Mouse (Mus musculus) megakaryocyte, embryonic 14.5 days (primary cell): Measurements from ENCODE around the gene Smlr1. TPM values are rescaled to one million over a fixed set of nuclear protein-coding genes. Genes with fewer than 3 reads are reported as not detected.

Experiments
- H3K27me3 ChIP-seq: replicated peaks from 2 replicates; pipeline ENCODE3; 2012; ENCODE audit warnings: inconsistent platforms
- H3K36me3 ChIP-seq: replicated peaks from 2 replicates; pipeline ENCODE3; 2012; ENCODE audit warnings: low read length, inconsistent platforms, mixed read lengths
- H3K4me1 ChIP-seq: 2 replicates; pipeline ENCODE4 v1.6.1; 2012; ENCODE audit warnings: inconsistent platforms
- H3K4me3 ChIP-seq: replicated peaks from 2 replicates; pipeline ENCODE3; 2012; ENCODE audit warnings: moderate library complexity, mild to moderate bottlenecking, inconsistent platforms
- H3K9me3 ChIP-seq: 2 replicates; pipeline ENCODE4 v1.6.1; 2012; ENCODE audit warnings: inconsistent platforms
- FLI1 ChIP-seq: IDR thresholded peaks from 2 replicates; pipeline ENCODE4 v1.6.1; 2012; ENCODE audit warnings: low read length, inconsistent platforms, mixed read lengths
- GATA1 ChIP-seq: IDR thresholded peaks from 3 replicates; pipeline ENCODE4 v1.6.1; 2012; ENCODE audit warnings: mixed read lengths, low read length, inconsistent platforms, borderline replicate concordance
- polyA plus RNA-seq: library from polyadenylated mRNA; stranded (reverse); fragments of >175 nt; gene quantifications from 2 replicates; pipeline ENCODE4 v1.2.3, GENCODE M21; 2012; ENCODE audit warnings: low replicate concordance; ENCODE audit not compliant: insufficient read depth

Smlr1 gene
- polyA plus RNA-seq, 1 experiment: not detected

GRCm38 (mm10) chr10:25534467-25534866 lies 1.6 kb downstream of the Smlr1 start:
- no peak for TF ChIP-seq GATA1
- TF ChIP-seq FLI1: no peak

DNA sequence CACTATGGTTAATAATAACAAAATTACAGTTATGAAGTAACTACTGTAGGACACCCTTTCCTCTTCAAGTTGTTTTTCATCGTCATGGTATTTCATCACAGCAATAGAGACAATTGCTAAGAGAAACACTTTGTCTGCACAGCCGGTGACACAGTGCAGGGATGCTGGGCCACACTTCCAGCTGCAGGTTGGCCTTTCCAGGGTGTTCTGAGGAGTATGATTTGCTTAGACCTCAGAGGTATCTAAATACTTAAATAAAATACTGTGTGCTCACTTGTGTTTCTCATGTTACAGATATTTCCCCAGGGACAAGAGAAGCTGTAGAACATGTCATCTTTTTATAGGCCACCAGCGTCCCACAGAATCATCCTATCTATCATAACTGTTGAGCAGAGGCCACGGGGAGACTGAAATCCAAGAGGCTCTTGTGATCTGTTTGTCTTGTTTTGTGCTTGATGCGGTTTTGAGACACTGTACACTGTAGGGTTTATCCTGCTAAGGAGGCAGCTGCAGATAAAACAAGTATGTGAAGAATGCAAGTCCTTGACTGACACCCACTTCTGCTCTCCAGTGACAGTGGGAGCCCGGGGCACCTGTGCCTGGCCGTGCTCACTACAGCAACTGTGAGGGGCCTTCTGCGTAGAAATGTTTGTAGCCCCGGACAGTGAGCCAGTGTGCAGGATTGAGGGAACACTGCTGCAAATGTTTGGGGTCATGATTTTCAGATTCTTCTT lies 2.4 kb downstream of the Smlr1 start:
- Histone ChIP-seq H3K4me1 (no peaks in the 10 kb centered on the region), H3K9me3 (no peaks in the 10 kb centered on the region), H3K36me3 (no peaks in the 10 kb centered on the region), H3K27me3 (peaks cover 2% of the 10 kb centered on the region), H3K4me3 (no peak overlapping the region)
- TF ChIP-seq FLI1: no peak
- TF ChIP-seq GATA1: no peak

More at GRCm38 (mm10) chr10:25534467-25534866, 1.6 kb downstream of the Smlr1 start:
- Histone ChIP-seq H3K27me3 (peaks cover 2% of the 10 kb centered on the region), H3K4me3 (no peak overlapping the region), H3K4me1 (no peaks in the 10 kb centered on the region), H3K36me3 (no peaks in the 10 kb centered on the region), H3K9me3 (no peaks in the 10 kb centered on the region)

DNA sequence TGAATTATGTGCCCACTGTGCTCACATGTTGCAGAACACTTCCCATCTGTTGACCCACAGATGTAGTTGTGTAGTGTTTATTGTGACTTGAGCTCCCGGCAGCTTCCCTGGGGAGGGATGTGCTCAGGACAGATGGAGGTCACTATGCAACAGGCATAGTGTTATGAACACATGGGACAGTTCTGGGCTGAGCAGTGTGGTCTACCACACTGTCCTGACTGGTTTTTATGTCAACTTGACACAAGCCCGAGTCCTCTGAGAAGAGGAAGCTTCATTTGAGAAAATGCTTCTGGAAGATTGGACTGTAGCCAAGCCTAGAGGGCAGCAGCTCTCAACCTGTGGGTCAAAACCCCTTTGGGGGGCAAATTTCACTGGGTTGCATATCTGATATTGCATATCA lies 3.0 kb downstream of the Smlr1 start:
- Histone ChIP-seq H3K36me3 (no peaks in the 10 kb centered on the region), H3K4me3 (no peak overlapping the region), H3K27me3 (peaks cover 2% of the 10 kb centered on the region), H3K9me3 (no peaks in the 10 kb centered on the region), H3K4me1 (no peaks in the 10 kb centered on the region)
- TF ChIP-seq FLI1 (no peak), GATA1 (no peak)

DNA sequence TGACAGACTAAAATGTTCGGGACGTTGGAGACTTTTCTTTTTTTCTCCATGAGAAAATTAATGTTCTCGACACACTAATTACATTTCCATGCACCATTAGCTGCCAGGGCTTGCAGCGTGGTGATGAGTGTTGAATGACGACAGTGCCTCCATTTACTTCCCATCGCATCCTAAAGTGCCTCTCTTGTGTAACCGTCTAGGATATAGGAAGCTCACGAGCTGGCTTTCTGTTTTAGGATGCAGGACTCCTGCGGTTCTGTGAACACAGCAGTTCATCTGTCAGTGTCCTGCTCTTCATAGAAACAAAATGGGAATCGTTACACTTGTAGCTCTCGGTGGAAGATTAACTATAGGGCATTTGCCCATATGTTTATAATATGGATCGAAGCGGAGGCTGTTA lies 4.7 kb downstream of the Smlr1 start:
- TF ChIP-seq FLI1 (no peak), GATA1 (no peak)
- Histone ChIP-seq H3K9me3 (no peaks in the 10 kb centered on the region), H3K27me3 (peaks cover 2% of the 10 kb centered on the region), H3K4me1 (no peaks in the 10 kb centered on the region), H3K4me3 (no peak overlapping the region), H3K36me3 (no peaks in the 10 kb centered on the region)

DNA sequence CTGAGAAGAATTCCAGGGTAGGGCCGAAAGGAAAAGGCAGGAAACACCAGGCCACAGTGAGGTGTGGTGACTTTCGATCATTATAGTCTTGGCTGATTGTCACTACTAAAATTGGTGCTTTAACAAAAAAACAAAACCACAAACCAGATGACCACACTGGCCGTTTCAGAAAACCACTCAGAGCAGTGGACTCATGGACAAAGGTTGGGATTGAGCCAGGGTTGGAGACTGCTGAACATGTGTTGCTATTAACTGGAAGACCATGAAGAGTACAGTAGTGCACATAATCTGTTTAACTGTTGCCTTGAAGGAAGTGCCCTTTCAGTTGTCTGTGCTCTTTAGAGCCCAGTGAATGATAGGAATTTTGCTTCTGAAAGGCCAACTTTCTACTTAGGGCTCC lies 8.9 kb downstream of the Smlr1 start:
- no peaks in the 10 kb centered on the region for H3K27me3 ChIP-seq
- no peaks in the 10 kb centered on the region for H3K4me1 ChIP-seq
- H3K9me3 ChIP-seq: no peaks in the 10 kb centered on the region
- TF ChIP-seq FLI1 (no peak), GATA1 (no peak)
- H3K36me3 ChIP-seq: peaks cover 15% of the 10 kb centered on the region
- H3K4me3 ChIP-seq: no peak overlapping the region

DNA sequence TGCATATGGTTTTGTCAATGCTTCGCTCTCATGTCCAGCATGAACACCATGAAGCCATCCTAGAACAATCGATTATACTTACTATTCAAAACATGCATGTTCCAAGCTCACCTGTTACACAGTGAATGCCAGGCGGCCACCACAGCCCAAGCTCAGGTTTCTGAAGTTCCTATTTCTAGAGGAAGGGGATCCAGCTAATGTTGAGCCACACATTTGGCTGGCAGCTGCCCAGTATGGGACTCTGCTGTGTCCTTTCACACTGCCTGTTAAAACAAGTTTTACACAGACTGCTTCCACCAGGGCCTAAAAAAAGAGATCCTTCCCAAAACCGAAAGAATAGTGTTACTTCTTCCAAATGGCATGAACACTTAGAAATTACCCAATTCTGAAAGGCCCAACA lies 9.4 kb downstream of the Smlr1 start:
- Histone ChIP-seq H3K4me1 (no peaks in the 10 kb centered on the region), H3K36me3 (peaks cover 19% of the 10 kb centered on the region), H3K4me3 (no peak overlapping the region), H3K9me3 (no peaks in the 10 kb centered on the region), H3K27me3 (no peaks in the 10 kb centered on the region)
- TF ChIP-seq FLI1 (no peak), GATA1 (no peak)

DNA sequence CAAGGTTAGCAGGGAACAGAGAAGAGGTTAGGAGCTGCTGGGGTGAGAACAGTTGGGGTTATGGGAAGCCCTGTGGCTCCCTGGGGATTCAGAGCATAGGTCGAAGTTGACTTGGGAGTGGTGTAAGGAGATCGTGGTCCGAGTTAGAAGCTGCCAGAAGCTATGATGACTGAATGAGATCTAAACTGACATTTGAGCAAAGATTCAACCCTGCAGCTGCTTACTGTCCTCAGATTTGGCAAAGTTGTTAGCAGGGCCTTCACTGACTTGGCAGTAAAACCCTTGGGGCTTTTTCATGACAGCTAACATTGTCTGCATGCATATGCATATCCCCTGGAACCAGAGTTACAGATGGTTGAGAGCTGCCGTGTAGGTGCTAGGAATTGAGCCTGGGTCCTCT lies 9.9 kb downstream of the Smlr1 start:
- TF ChIP-seq FLI1 (no peak), GATA1 (no peak)
- no peaks in the 10 kb centered on the region; the same call in 1 of the 2 replicates for H3K4me1 ChIP-seq
- no peak overlapping the region for H3K4me3 ChIP-seq
- H3K36me3 ChIP-seq: peaks cover 24% of the 10 kb centered on the region
- H3K27me3 ChIP-seq: no peaks in the 10 kb centered on the region
- H3K9me3 ChIP-seq: no peaks in the 10 kb centered on the region

- no peak for TF ChIP-seq FLI1
- TF ChIP-seq GATA1: no peak
- Histone ChIP-seq H3K4me1 (peaks cover 7% of the 10 kb centered on the region; the same call in 1 of the 2 replicates), H3K27me3 (no peaks in the 10 kb centered on the region), H3K36me3 (peaks cover 38% of the 10 kb centered on the region), H3K4me3 (no peak overlapping the region), H3K9me3 (no peaks in the 10 kb centered on the region)
Measured at GRCm38 (mm10) chr10:25523727-25524126, 12.3 kb downstream of the Smlr1 start.

DNA sequence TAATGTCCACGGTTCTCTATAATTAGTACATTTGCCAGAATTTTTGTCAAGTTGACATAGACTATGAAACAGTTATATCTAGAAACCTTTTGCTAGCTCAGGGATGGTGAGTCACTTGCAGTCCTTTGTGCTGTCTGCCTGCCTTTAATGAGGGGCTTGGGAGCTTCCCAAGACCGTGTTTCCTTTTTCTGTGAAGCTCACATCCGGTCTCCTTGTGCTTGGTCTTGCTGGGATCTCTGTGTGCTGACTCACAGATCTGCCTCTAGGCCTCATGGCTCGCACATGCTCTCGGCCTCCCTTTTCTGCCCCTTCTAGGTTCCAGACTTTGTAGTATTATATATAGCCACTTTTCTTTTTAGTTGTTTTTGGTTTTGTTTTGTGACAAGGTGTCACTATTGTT lies 15.6 kb downstream of the Smlr1 start:
- H3K9me3 ChIP-seq: no peaks in the 10 kb centered on the region
- peaks cover 47% of the 10 kb centered on the region for H3K36me3 ChIP-seq
- H3K27me3 ChIP-seq: no peaks in the 10 kb centered on the region
- H3K4me3 ChIP-seq: no peak overlapping the region
- peaks cover 7% of the 10 kb centered on the region; the same call in 1 of the 2 replicates for H3K4me1 ChIP-seq
- TF ChIP-seq GATA1 (no peak), FLI1 (no peak)

DNA sequence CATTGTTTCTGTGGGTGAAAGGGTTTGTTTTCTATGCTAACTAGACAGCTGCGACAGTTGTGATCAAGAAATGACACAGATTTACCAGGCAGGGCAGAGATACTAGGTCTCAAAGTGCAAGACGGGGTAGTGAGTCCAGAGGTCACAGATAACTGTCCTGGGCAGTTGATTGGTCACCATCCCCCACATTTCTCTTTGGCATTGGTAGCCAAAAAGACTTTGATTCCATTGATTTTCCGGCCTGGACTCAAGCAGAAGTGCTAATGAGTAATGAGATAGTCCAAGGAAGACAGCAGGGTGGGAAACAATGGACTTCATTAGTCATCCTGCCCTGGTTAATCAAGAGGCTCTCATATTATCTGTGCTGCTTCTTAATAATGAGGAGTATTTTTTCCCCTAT lies 16.1 kb downstream of the Smlr1 start:
- no peaks in the 10 kb centered on the region for H3K9me3 ChIP-seq
- TF ChIP-seq FLI1: no peak
- no peak for TF ChIP-seq GATA1

DNA sequence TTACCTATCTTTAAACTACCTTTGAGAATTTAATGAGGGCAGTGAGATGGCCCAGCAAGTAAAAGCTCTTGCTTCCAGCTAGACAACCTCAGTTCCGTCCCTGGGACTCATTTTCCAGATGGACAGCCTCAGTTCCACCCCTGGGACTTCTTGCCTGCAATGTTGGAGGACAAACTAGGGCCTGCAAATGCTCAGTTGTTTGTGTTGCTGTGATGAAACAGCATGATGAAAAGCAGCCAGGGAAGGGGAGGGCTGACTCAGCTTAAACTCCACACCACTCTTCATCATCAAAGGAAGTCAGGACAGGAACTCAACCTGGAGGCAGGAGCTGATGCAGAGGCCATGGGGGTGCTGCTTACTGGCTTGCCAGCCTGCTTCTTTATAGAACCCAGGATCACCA lies 22.2 kb downstream of the Smlr1 start:
- Histone ChIP-seq H3K36me3 (peaks cover 46% of the 10 kb centered on the region), H3K4me1 (peaks cover 5% of the 10 kb centered on the region), H3K27me3 (no peaks in the 10 kb centered on the region), H3K4me3 (no peak overlapping the region), H3K9me3 (no peaks in the 10 kb centered on the region)
- TF ChIP-seq GATA1 (no peak), FLI1 (no peak)

More for the DNA sequence above, 16.1 kb downstream of the Smlr1 start:
- no peak overlapping the region for H3K4me3 ChIP-seq
- H3K36me3 ChIP-seq: peaks cover 52% of the 10 kb centered on the region
- H3K4me1 ChIP-seq: peaks cover 7% of the 10 kb centered on the region; the same call in 1 of the 2 replicates
- no peaks in the 10 kb centered on the region for H3K27me3 ChIP-seq
